Mouse (Mus musculus) C2C12 (cell line): ENCODE data around the gene Apoa1.

Experiments
- CEBPB ChIP-seq: IDR thresholded peaks from one replicate; pipeline ENCODE4 v1.6.1; 2011; ENCODE audit warnings: low read depth, mild to moderate bottlenecking, control low read depth, moderate library complexity
- CTCF ChIP-seq: IDR thresholded peaks from one replicate; pipeline ENCODE4 v1.5.1; 2011; ENCODE audit not compliant: control insufficient read depth, insufficient read depth, insufficient read length
- MAX ChIP-seq: IDR thresholded peaks from one replicate; pipeline ENCODE4 v1.6.1; 2011; ENCODE audit warnings: mild to moderate bottlenecking, control low read depth
- MYOD1 ChIP-seq: IDR thresholded peaks from one replicate; pipeline ENCODE4 v1.6.1; 2011; ENCODE audit warnings: low read depth; ENCODE audit not compliant: control insufficient read depth, insufficient read length
- MYOG ChIP-seq: IDR thresholded peaks from one replicate; pipeline ENCODE4 v1.6.1; 2011; ENCODE audit not compliant: control insufficient read depth, insufficient read length; ENCODE audit errors: extremely low read depth
- USF1 ChIP-seq: IDR thresholded peaks from one replicate; pipeline ENCODE4 v1.6.1; 2011; ENCODE audit warnings: low read depth, mild to moderate bottlenecking, control low read depth, moderate library complexity

DNA sequence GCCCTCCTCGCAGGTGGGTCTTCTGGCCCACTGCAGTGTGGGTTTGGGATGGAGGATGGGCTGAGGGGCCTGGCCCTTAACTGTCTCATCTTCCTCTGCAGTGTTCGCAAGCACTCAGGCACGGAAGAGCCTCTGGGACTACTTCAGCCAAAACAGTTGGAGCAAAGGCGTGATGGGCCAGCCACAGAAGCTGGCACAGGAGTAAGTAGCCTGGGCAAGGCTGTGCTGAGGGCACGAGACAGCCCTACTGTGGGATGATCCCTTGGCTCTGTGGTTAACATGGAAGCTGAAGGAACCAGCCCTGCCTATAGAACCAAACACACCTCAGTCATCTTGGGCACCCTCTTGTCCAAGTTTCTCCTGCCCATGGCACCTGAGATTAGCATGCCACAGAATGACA is 40.7 kb downstream of the Apoa1 start:
- TF ChIP-seq CTCF (no peak), MYOD1 (no peak), CEBPB (no peak), USF1 (no peak), MAX (no peak), MYOG (no peak)
